ENCODE assay signal across 13 mouse cellular contexts in genomic region chr12:71376446-71376845, GRCm38 (mm10).
A peak's percentile ranks its signal among the peaks of the same experiment; 100 is the strongest.
DNase-seq lines count a peak whose midpoint lies in the region; ATAC-seq lines count a peak whose summit lies in the region.
"Had no signal": no experiment of that assay in that cellular context is flagged by ENCODE, and none has a peak within 500 bp of the region (broad histone marks: within the 10 kb centered on the region; RNA-seq: fewer than 3 reads in every experiment).

No protein-coding gene starts in this region.

- 0 out of 2 replicates have a peak, but pooled peaks have one; percentile 36 for ATAC-seq in kidney, embryonic 14.5 days (ENCODE audit: low FRiP score, low TSS enrichment)
- no peak; the same call in 1 of the 2 replicates for ATAC-seq in hindbrain, embryonic 15.5 days (ENCODE audit: low FRiP score, low read depth)
- ATAC-seq in stomach, embryonic 15.5 days (ENCODE audit: insufficient read depth, low FRiP score, low read depth): no peak
- ATAC-seq: liver, embryonic 12.5 days had no signal

- peaks cover 6% of the 10 kb centered on the region; the same call in 1 of the 2 replicates for H3K4me1 ChIP-seq in kidney, embryonic 14.5 days (ENCODE audit: control insufficient read depth, insufficient read depth, low read length)
- peaks cover 11% of the 10 kb centered on the region; the same call in 1 of the 2 replicates for H3K4me1 ChIP-seq in hindbrain, embryonic 15.5 days (replicated peaks)
- H3K4me1 ChIP-seq in stomach, embryonic 15.5 days: 0 out of 2 replicates have a peak, but pooled peaks cover 4% of the 10 kb centered on the region
- H3K4me1 ChIP-seq: liver, embryonic 12.5 days had no signal

- peak overlapping the region; percentile 42; the same call in 1 of the 2 replicates for H3K27ac ChIP-seq in kidney, embryonic 14.5 days (ENCODE audit: low read depth, low read length)
- peak overlapping the region; percentile 52 for H3K27ac ChIP-seq in hindbrain, embryonic 15.5 days (replicated peaks)
- H3K27ac ChIP-seq in stomach, embryonic 15.5 days: 0 out of 2 replicates have a peak overlapping the region, but pooled peaks have one; percentile 38
- H3K27ac ChIP-seq: embryonic facial prominence, embryonic 15.5 days; liver, embryonic 12.5 days had no signal

- no peaks in the 10 kb centered on the region for H3K9me3 ChIP-seq in kidney, embryonic 14.5 days (ENCODE audit: control insufficient read depth, low read length)
- no peaks in the 10 kb centered on the region for H3K9me3 ChIP-seq in hindbrain, embryonic 15.5 days
- no peaks in the 10 kb centered on the region for H3K9me3 ChIP-seq in stomach, embryonic 15.5 days
- H3K9me3 ChIP-seq: embryonic facial prominence, embryonic 15.5 days; liver, embryonic 12.5 days had no signal

- H3K36me3 ChIP-seq in kidney, embryonic 14.5 days (ENCODE audit: control insufficient read depth, insufficient read depth, low read length): no peaks in the 10 kb centered on the region
- no peaks in the 10 kb centered on the region for H3K36me3 ChIP-seq in hindbrain, embryonic 15.5 days
- no peaks in the 10 kb centered on the region for H3K36me3 ChIP-seq in stomach, embryonic 15.5 days
- H3K36me3 ChIP-seq: embryonic facial prominence, embryonic 15.5 days; liver, embryonic 12.5 days had no signal

- H3K27me3 ChIP-seq in kidney, embryonic 14.5 days (ENCODE audit: control insufficient read depth, insufficient read depth, low read length): no peaks in the 10 kb centered on the region
- no peaks in the 10 kb centered on the region for H3K27me3 ChIP-seq in hindbrain, embryonic 15.5 days
- no peaks in the 10 kb centered on the region for H3K27me3 ChIP-seq in stomach, embryonic 15.5 days (replicated peaks)
- H3K27me3 ChIP-seq: embryonic facial prominence, embryonic 15.5 days; liver, embryonic 12.5 days had no signal

- H3K4me2 ChIP-seq in kidney, embryonic 14.5 days (replicated peaks; ENCODE audit: low read depth, low read length): peak overlapping the region; percentile 40
- H3K4me2 ChIP-seq in hindbrain, embryonic 15.5 days: peak overlapping the region; percentile 40
- peak overlapping the region; percentile 40 for H3K4me2 ChIP-seq in stomach, embryonic 15.5 days
- H3K4me2 ChIP-seq: embryonic facial prominence, embryonic 15.5 days; heart, embryonic 11.5 days; liver, embryonic 12.5 days had no signal

- peak overlapping the region; percentile 24; the same call in 1 of the 2 replicates for H3K4me3 ChIP-seq in kidney, embryonic 14.5 days (ENCODE audit: low read length)
- H3K4me3 ChIP-seq in hindbrain, embryonic 15.5 days: no peak overlapping the region
- H3K4me3 ChIP-seq in stomach, embryonic 15.5 days (replicated peaks): 0 out of 2 replicates have a peak overlapping the region, but pooled peaks have one; percentile 15
- H3K4me3 ChIP-seq: embryonic facial prominence, embryonic 15.5 days; liver, embryonic 12.5 days had no signal

- H3K9ac ChIP-seq in kidney, embryonic 14.5 days (ENCODE audit: low read depth, low read length): no peak overlapping the region
- no peak overlapping the region for H3K9ac ChIP-seq in hindbrain, embryonic 15.5 days
- H3K9ac ChIP-seq in stomach, embryonic 15.5 days: no peak overlapping the region
- H3K9ac ChIP-seq: embryonic facial prominence, embryonic 15.5 days; liver, embryonic 12.5 days had no signal

- no peak for DNase-seq in kidney, adult 9 months
- peak; percentile 4 for DNase-seq in lung, postnatal 10 days
- DNase-seq in lung, adult 18-20 months: no peak
- no peak for DNase-seq in gastrocnemius, adult 18-20 months (ENCODE audit: low spot score)
- DNase-seq in thymus, postnatal 10 days (ENCODE audit: low spot score in 2 of 2): no peak
- DNase-seq: cerebellum, adult 9-11 months; thymus, postnatal 36 days had no signal

- 27% methylated on average over 8 of the region's 8 CpGs for WGBS in kidney, embryonic 14.5 days
- WGBS in hindbrain, embryonic 15.5 days: 42% methylated on average over 8 of the region's 8 CpGs
- WGBS in stomach, embryonic 15.5 days: 36% methylated on average over 8 of the region's 8 CpGs
